Mouse (Mus musculus) CH12.LX (cell line): ENCODE measurements at regions not wholly inside any gene's neighbourhood (a gene's known extent, or its start where the extent isn't known, plus 50 kb on each side); places are given as distances from the start of the nearest gene placed in this dataset.

Experiments used
- DNase-seq: peaks from one replicate; pipeline ENCODE4 v3.0.0-alpha.2; 2013; ENCODE audit errors: extremely low read depth
- H3K27ac ChIP-seq: 2 replicates; pipeline ENCODE4 v1.5.1; 2012; ENCODE audit warnings: low read depth, mild to moderate bottlenecking, control low read depth, moderate library complexity; ENCODE audit not compliant: insufficient read depth
- H3K27me3 ChIP-seq: replicated peaks from 2 replicates; pipeline ENCODE3; 2012; ENCODE audit warnings: inconsistent platforms
- H3K36me3 ChIP-seq, 2 experiments: replicated peaks in 1 of 2; 2 replicates each; pipeline versions ENCODE3 to v1.6.1; 2012; ENCODE audit warnings: inconsistent platforms in 1 of 2, low read length in 1 of 2, mild to moderate bottlenecking in 1 of 2, mixed read lengths in 1 of 2, moderate library complexity in 1 of 2; ENCODE audit not compliant: control insufficient read depth in 1 of 2, insufficient read depth in 1 of 2
- H3K4me1 ChIP-seq, 2 experiments: 2 replicates each; pipeline ENCODE4 v1.6.1; 2012; ENCODE audit warnings: inconsistent platforms in 1 of 2, moderate library complexity in 1 of 2; ENCODE audit not compliant: insufficient read depth in 2 of 2, control insufficient read depth in 1 of 2
- H3K4me2 ChIP-seq: 2 replicates; pipeline ENCODE4 v1.6.1; 2012; ENCODE audit warnings: low read depth, mild to moderate bottlenecking, control low read depth; ENCODE audit not compliant: poor library complexity, insufficient read depth, severe bottlenecking
- H3K4me3 ChIP-seq, 3 experiments: fragments of 150-350 bp in 1 of 3; sonication (generic) in 1 of 3; replicated peaks in 1 of 3; 2 replicates each; pipeline versions ENCODE3 to v1.5.1; 2011 to 2012; ENCODE audit warnings: low read depth in 2 of 3, low read length in 2 of 3, mild to moderate bottlenecking in 2 of 3, moderate library complexity in 2 of 3, control low read depth in 1 of 3, improper control_type of control experiment in 1 of 3, inconsistent platforms in 1 of 3, mixed read lengths in 1 of 3; ENCODE audit not compliant: poor library complexity in 1 of 3
- H3K79me2 ChIP-seq: replicated peaks from 2 replicates; pipeline ENCODE4 v1.6.1; 2012; ENCODE audit warnings: mild to moderate bottlenecking, moderate library complexity; ENCODE audit not compliant: control insufficient read depth, poor library complexity, insufficient read depth, severe bottlenecking; ENCODE audit errors: extremely low read depth
- H3K9ac ChIP-seq: 2 replicates; pipeline ENCODE4 v1.6.1; 2012; ENCODE audit warnings: low read depth, mild to moderate bottlenecking, control low read depth, moderate library complexity; ENCODE audit not compliant: insufficient read depth
- H3K9me3 ChIP-seq: replicated peaks from 2 replicates; pipeline ENCODE3; 2012; ENCODE audit warnings: low read length, inconsistent platforms, mixed read lengths
- ELF1 ChIP-seq: IDR thresholded peaks from 2 replicates; pipeline ENCODE4 v1.6.1; 2014; ENCODE audit warnings: low read depth, mild to moderate bottlenecking, inconsistent platforms, low read length, improper control_type of control experiment
- GABPA ChIP-seq: IDR thresholded peaks from 2 replicates; pipeline ENCODE4 v1.6.1; 2012; ENCODE audit warnings: low read depth, low read length, improper control_type of control experiment, inconsistent platforms; ENCODE audit not compliant: insufficient replicate concordance
- HCFC1 ChIP-seq: IDR thresholded peaks from 2 replicates; pipeline ENCODE4 v1.6.1; 2012; ENCODE audit warnings: low read depth, mild to moderate bottlenecking, inconsistent platforms, low read length, improper control_type of control experiment
- JUND ChIP-seq: conservative IDR thresholded peaks from 2 replicates; pipeline ENCODE4 v1.6.1; 2011; ENCODE audit warnings: low read depth, low read length, improper control_type of control experiment
- KAT2A ChIP-seq: IDR thresholded peaks from 2 replicates; pipeline ENCODE4 v1.6.1; 2012; ENCODE audit warnings: low read length, improper control_type of control experiment, inconsistent platforms; ENCODE audit not compliant: insufficient replicate concordance
- NELFE ChIP-seq: IDR thresholded peaks from 2 replicates; pipeline ENCODE4 v1.6.1; 2011; ENCODE audit warnings: low read depth, low read length, improper control_type of control experiment
- PAX5 ChIP-seq: IDR thresholded peaks from 2 replicates; pipeline ENCODE4 v1.6.1; 2012; ENCODE audit warnings: low read length, inconsistent platforms, mixed read lengths
- POLR2A ChIP-seq: IDR thresholded peaks from 2 replicates; pipeline ENCODE4 v1.6.1; 2011; ENCODE audit warnings: low read depth, mild to moderate bottlenecking, improper control_type of control experiment, low read length
- TBP ChIP-seq: conservative IDR thresholded peaks from 2 replicates; pipeline ENCODE4 v1.6.1; 2011; ENCODE audit warnings: low read depth, low read length, improper control_type of control experiment
- USF1 ChIP-seq: IDR thresholded peaks from 2 replicates; pipeline ENCODE4 v1.6.1; 2014; ENCODE audit warnings: low read depth, mild to moderate bottlenecking, inconsistent platforms, low read length, improper control_type of control experiment
- USF2 ChIP-seq: conservative IDR thresholded peaks from 2 replicates; pipeline ENCODE4 v1.6.1; 2011; ENCODE audit warnings: low read depth, low read length, improper control_type of control experiment
- dilution Hi-C: fragments of 300-500 bp; cut with MboI; formaldehyde crosslinking; loops from 2 replicates; pipeline ENCODE4 v1.14.3; 2020; ENCODE audit warnings: low sequenced_read_pairs; ENCODE audit not compliant: extremely low pct_unique_long_range_greater_than_20kb, extremely low pct_ligation_motif_present
- in situ Hi-C: fragments of 300-500 bp; cut with MboI; formaldehyde crosslinking; loops from 3 replicates; pipeline ENCODE4 v1.14.3; 2019; ENCODE audit warnings: low sequenced_read_pairs, low pct_ligation_motif_present, low pct_unique_long_range_greater_than_20kb, mixed read lengths

DNA sequence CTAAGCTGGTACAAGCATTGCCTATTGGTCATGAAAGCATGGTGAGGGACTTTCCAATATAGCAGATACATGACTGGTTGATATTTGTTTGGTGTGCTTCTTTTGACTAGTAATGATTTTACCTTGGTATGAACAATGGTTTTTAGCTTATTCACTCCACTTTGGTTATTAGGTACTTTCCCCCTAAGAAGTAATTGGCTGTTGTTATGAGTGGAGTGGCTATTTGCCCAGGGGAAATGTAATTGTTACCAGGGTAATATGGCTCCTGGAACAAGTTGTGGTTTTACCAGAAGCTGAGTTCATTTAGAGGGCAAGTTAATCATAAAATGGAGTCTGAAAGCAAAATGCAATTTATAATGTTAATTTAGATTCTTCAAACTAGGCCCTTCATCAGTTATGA lies 1000.2 kb upstream of the Manea start:
- in situ Hi-C loops (no loop called here), dilution Hi-C loops (no loop called here)
- Histone ChIP-seq H3K9ac (no peak overlapping the region), H3K27ac (no peak overlapping the region), H3K36me3 (no peaks in the 10 kb centered on the region), H3K4me2 (no peak overlapping the region), H3K9me3 (peaks cover 13% of the 10 kb centered on the region), H3K4me3 (no peak overlapping the region)
- no peak for DNase-seq
- no peak for TF ChIP-seq NELFE
- no peak for TF ChIP-seq GABPA
- TF ChIP-seq PAX5: no peak
- TF ChIP-seq USF1: no peak
- no peak for TF ChIP-seq KAT2A
- no peak for TF ChIP-seq JUND
- TF ChIP-seq, all 38 proteins: peak for 0
- Histone ChIP-seq H3K27me3 (no peaks in the 10 kb centered on the region), H3K4me1 (no peaks in the 10 kb centered on the region), H3K79me2 (no peaks in the 10 kb centered on the region)

DNA sequence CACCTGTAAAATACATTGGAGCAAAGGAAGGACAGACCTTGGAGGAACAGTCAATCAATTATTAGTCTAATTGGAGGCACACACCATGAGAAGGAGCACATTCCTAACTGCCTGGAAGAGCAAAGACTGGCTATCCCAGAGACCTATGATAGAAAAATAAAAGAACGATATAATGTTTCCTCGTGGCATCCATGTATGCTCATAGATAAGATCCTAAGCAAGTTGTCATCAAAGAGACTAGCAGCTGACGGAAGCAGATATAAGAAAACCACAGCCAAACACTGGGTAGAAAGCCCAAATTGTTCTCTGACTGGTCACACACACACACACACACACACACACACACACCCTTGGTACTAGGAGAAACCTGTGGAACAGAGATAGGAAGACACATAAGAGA lies 986.6 kb upstream of the Manea start:
- Histone ChIP-seq H3K79me2 (no peaks in the 10 kb centered on the region), H3K4me1 (no peaks in the 10 kb centered on the region), H3K4me2 (no peak overlapping the region), H3K36me3 (no peaks in the 10 kb centered on the region), H3K9ac (no peak overlapping the region), H3K27ac (no peak overlapping the region), H3K9me3 (peaks cover 6% of the 10 kb centered on the region), H3K4me3 (no peak overlapping the region), H3K27me3 (no peaks in the 10 kb centered on the region)
- dilution Hi-C loops: no loop called here
- no peak for DNase-seq
- in situ Hi-C loops: no loop called here
- TF ChIP-seq USF2 (no peak), HCFC1 (no peak), POLR2A (no peak), TBP (no peak), NELFE (no peak), ELF1 (no peak)
